Mouse (Mus musculus) gastrocnemius, postnatal 25 days (tissue): ENCODE data around the gene Washc1. TPM values are rescaled to one million over a fixed set of nuclear protein-coding genes. Genes with fewer than 3 reads are reported as not detected.
"Not testable (repeated sequence)": the region's sequence is repeated elsewhere in the genome, so short reads cannot be mapped to it uniquely, and the experiment has no call there.

ENCODE experiments used
- DNase-seq: peaks from one replicate; pipeline ENCODE4 v3.0.0; 2022
- total RNA-seq, 2 experiments: library from RNA; stranded (reverse); gene quantifications; 1 replicate in 1 of 2; 2 replicates in 1 of 2; pipeline ENCODE4 v1.2.3; 2021

Gene Washc1
- total RNA-seq, 2 experiments from 2014 or later, result 12.8 to 14.1 TPM

DNA sequence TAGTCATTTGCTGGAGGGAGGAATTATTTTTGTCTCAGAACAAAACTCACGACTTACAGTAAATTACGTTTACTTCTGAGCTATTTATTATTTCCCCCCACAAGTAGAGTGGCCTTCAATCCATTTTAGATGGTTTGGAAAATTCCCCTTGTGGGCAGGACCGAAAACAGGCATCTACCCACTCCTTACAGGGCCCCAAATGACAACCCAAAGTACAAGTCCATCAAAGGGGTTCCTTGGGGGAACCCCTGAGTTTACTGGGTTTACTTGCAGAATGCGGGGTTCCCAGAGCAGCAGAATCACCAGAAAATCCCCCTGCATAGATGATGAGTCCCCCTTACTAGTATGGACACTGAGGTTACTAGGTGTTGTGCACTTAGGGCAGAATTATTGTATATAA is 821 bp downstream of the Washc1 start:
- no peak for DNase-seq

GRCm38 (mm10) chr17:66118991-66119390 is 7.6 kb downstream of the Washc1 start:
- DNase-seq, result no peak

DNA sequence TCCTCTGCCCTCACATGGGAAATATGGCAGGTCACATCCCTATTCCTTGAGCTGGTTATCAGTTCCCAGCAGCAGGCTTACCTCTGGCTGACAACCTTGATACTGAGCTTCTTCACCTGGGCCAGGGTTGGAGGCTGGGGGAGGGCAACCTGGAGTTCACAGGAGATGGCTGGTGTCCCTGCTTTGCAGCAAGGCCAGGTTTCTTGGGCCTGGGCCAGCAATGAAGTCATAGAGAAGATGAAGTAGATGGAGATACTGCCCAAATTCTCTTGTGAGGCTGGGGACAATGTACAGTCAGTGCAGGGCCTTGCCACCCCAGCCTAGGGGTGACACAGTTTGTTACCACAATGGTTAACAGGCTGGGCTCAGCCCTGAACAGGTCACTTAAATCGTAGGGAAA is 9.4 kb downstream of the Washc1 start:
- no peak for DNase-seq

DNA sequence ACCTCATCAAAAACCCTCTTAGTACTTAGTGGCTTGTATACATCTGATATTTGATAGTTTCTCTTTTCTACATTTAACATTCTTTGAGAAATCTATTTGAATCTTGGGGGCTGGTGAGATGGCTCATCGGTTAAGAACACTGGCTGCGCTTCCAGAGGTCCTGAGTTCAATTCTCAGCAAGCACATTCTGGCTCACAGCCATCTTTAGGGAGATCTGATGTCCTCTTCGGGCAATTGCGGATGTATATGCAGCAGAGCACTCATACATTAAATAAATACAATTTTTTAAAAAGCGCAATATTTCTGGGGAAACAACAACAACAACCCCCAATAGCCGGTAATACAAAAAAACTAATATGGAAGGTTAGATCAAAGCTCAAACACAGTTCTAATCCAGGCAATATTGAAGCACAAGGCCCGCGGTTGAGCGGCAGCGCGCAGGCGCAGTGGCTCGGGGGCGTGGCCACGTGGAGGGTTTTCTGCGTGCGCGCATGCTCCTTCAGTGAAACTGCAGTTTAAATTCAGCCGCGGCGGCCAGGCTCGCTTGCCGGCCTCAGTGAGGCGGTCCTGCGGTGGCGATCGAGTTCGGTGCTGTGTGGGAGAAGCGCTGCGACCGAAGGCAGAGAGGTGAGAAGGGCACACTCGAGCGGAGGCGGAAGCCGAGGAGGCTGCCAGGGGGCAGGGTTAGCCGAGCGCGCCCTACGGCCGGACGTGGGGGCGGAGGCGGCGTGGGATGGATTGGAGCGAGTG is 11.9 kb downstream of the Washc1 start, which contains the start of gene Ddx11:
TSS of gene Ddx11 (plus strand) at position 455 of the 750 bp plus-strand sequence.
- DNase-seq, result peak; percentile 87

- DNase-seq, result no peak
Measured at GRCm38 (mm10) chr17:66123816-66124610, 12.7 kb downstream of the Washc1 start.

GRCm38 (mm10) chr17:66125211-66125610 is 13.9 kb downstream of the Washc1 start:
- DNase-seq, result no peak

DNA sequence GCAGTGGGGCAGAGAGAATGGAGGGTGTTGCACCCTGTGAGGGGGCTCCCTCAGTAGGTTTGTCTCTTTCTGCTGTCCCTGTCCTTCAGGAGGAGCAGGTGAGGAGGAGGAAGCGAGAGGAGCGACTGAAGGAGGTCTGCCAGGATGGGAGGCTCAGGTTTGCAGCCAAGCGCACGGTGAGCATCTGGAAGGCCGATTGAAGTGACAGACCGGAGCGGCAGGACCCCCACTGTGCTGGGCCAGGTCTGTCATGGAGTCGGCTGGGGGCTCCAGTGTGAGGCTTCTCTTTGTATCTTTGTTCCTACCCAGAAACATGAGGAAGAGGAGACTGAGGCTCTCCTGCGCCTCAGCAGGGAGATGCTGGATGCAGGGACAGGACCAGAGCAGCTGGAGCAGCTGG is 19.0 kb downstream of the Washc1 start:
- DNase-seq, result no peak

DNA sequence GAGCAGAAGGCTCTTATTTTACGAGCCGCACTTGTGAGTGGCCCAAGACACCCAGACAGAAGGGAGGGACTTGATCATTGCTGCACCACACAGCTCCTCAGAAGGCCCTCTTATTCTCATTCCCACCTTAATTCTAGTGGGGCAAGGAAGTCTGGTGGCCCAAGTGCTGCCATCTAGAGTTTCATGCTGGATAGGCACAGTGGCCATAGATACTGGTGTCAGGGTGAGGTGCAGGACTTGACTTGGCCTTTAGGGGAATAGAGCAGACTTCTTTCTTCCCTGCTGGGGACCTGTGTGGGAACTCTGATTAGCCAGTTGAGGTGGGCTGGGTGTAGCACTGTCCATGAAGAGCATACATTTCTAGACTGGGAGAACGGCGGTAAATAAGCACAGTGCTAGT is 19.9 kb downstream of the Washc1 start:
- DNase-seq, result no peak

- DNase-seq, result not testable (repeated sequence)
Measured at GRCm38 (mm10) chr17:66152706-66153662, 41.6 kb downstream of the Washc1 start.

DNA sequence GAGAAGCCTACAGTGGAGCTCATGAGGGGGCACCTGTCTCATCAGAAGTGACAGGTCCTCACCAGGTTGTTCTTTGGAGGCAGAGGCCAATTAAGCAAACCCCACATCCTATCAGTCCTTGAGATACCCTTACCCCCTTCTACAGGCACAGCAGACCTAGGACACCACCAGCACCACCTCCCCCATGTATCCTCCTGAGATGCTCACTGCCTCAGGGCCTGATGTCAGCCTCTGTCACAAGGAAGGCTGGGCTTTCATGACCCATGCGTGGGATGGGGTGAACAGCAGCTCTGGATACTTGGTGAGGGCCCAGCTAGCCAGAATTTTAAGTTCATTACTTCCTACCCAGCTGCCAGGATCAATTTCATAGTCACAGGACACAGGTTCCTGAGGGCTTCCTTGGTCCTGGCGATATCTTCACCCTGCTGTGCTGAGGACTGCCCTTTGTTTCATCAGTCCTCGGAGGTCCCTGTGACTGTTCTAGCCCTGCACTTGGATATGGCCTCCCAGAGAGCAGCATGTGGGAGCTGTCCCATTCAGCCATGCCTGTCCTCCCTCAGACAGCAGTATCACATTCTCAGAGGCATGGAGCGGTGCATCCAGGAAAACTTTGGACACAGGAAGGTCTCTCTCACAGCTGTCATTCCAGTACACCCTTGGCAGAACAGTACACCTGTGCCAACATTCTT is 42.5 kb downstream of the Washc1 start:
- DNase-seq, result not testable (repeated sequence)

DNA sequence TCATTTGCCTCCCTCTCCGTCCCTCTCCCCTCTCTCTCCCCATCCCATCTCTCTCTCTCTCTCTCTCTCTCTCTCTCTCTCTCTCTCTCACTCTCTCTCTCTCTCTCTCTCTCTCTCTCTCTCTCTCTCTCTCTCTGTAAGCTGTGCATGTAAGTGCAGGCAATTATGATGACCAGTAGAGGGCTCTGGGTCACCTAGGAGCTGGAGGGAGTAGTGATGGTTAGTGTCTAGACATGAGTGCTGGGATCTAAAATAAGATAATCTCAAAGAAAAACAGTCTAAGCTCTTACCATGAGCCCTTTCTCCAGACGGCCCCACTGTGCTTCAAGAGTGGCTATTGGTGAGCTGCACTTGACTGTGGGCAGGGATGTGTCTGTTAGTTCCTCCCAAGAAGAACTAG is 43.5 kb downstream of the Washc1 start:
- no peak for DNase-seq

- no peak for DNase-seq
Measured at GRCm38 (mm10) chr17:66158271-66158670, 46.9 kb downstream of the Washc1 start.

DNA sequence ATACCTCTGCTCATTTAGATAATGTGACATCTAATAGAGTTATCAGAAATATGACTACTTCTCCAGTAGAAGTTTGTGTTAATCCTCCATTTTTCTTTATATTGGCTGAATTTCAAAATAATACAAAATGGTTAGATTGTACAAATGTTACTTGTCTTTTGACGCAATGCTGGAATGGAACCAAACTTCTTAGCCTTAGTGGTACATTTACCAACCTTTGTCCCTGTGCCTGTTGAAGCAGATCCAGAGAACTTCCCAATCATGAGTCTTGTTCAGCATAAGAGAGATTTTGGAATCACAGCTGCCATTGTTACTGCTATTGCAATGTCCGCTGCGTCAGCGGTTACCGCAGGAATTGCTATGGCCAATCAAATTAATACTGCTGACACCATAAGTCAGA is 55.8 kb downstream of the Washc1 start:
- not testable (repeated sequence) for DNase-seq

Other genes starting within 250 kb of the Washc1 start
- 10 to 100 TPM; 20.2 to 20.5 TPM for gene Ralbp1, start 225.7 kb upstream of the Washc1 start, total RNA-seq
- gene Twsg1, start 160.3 kb upstream of the Washc1 start, total RNA-seq, result 10 to 100 TPM; 22.1 to 26.8 TPM
- 10 to 100 TPM in 1 of 2 experiments, 1 to 10 TPM in 1; 9.7 to 13.7 TPM for gene Ankrd12, start 34.5 kb upstream of the Washc1 start, total RNA-seq
- 100 to 1,000 TPM; 731 to 746 TPM for gene Ndufv2, start 10.0 kb upstream of the Washc1 start, total RNA-seq
- under 1 TPM; 0.38 to 0.48 TPM for gene Ddx11, start 12.0 kb downstream of the Washc1 start, total RNA-seq